Mouse (Mus musculus): ENCODE results near the gene Rps6kl1. TPM values are rescaled to one million over a fixed set of nuclear protein-coding genes. Genes with fewer than 3 reads are reported as not detected.
"Not testable (repeated sequence)": the region's sequence is repeated elsewhere in the genome, so short reads cannot be mapped to it uniquely, and the experiment has no call there.

Gene Rps6kl1
- polyA plus RNA-seq, 1 experiment, result 1.9 TPM

DNA sequence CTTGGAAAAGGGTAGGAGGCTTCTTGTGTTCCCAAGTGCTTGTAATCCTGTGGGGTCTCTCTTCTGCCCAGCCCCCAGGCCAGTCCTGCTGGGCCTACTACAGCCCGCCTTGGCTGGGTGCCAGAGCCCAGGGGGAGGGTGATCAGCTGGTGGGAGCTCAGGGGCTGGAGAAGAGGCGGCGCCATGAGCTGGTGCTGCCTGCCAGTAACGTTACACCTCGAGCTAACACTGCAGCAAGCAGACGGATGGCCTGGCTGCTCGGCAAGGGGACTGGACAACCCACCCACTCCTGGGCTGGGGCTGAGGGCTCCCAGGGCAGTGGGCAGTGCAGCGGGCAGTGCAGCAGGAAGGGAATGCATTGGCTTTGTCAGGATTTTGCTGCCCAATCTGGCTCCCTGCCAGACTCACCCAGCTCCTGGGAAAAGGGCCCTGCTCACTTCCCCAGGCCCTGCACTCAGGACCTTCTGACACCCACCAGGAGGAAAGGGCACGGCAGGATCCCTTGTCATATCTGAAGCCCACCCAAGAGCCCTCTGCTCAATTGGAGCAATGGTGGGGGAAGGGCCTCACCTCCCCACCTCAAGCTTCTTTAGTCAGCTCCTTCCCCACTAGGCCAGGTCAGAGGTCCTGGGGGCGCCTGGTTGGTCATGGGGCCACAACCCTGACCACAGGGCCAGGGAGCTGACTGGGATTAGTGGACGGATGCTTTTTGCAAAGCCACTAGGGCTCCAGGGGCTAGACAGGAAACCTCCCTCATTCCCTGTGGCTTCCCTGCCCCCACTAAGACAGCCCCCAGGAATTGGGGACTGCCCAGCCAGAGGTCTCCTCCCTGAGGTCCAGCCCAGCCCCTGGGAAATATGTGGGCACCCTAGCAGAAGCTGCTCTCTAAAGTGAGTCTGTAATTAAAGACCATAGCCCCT is 25.1 kb upstream of the Rps6kl1 start:
- no peak for DNase-seq (ENCODE audit: low read depth)

DNA sequence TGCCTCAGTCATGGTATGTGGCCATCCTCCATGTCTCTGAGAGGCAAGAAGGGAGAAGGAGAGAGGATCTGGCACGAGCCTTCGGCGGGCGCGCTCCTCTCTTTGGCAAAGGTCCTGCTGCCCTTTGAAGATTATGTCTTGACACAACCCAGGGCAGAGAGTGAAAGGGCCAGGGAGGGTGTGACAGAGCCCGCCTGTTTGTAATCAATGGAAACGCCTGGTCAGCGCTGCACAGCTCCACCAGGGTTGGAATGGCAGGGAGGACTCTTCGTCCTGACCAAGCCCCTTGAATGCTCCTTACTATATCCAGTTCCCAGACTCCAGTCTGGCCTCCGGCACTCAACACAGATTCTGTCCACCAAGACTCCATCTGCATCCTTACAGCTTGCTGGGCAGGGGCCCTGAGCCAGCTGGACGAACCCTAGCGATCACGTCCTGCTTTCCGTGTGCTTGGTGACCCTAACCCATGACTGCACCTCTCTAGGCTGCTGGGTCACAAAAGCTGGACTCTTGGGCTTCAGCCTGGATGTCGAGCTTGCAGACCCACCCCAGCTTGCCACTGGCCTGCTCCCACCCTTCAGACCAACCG is 24.1 kb upstream of the Rps6kl1 start:
- no peak for DNase-seq (ENCODE audit: low read depth)

DNA sequence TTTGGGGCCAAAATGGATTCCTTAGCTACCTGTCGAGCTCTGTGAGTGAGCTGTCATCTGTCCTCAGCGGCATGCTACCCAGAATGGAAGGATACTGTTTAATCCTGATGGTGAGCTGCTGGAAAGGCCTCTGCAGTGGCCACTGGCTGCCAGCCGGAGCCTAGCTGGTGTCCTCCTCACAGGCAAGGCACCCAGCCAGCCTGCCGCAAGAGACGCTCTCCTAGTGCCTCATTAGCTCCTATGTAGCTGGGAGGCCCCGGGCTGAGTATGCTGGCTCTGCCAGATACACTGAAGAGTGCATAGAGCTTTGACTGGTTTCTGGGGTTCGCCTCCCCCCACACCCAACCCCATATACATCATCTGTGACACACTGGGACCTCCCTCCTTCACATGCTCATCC is 23.0 kb upstream of the Rps6kl1 start:
- no peak for DNase-seq (ENCODE audit: low read depth)

DNA sequence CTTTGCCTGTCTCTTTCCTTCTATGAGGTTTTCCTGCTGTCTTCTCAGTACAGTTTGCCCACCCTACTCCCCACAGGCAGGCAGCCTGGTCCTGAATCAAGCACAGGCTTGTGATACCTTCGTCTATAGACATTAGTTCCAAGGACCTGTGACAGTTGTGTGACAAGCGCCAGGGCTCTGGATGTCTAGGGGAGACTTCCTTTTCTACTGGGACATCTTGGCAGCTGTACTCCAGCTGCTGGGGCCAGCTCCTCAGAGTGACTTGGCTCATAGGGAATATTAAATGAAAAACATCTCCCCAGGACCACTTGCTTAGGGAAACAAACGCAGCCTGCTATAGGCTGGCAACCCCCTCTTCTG is 19.9 kb upstream of the Rps6kl1 start:
- DNase-seq (ENCODE audit: low read depth), result no peak

DNA sequence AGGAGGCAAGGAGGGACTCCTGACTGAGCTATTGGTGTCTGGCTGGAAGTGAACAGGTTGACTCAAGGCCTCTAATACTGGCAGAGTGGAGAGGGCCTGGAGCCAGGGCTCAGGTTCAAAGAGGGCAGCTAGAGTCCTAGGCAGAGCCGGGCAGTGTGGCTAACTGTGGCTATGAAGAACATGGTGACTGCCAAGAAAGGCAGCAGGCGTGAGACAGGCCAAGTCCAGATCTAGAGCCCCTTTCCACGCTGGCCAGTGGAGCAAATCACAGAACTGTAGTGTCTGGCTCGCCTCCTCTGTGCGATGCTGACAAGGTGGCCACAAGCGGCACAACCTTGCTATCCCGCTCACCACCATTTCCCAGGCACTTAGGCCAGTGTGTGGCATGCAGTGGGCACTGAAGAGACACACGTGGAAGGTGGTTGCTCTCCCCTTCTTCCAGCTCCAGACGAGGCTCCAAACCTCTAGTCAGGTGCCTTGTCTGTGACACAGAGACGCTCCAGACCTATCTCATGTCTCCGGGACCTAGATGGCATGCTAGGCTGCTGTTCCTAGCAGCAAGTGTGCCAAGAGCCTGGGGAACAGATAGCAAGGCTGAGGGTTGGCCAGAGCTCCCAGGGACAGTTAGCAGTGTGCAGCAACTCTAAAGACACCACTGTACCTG is 19.4 kb upstream of the Rps6kl1 start:
- DNase-seq (ENCODE audit: low read depth), result no peak

DNA sequence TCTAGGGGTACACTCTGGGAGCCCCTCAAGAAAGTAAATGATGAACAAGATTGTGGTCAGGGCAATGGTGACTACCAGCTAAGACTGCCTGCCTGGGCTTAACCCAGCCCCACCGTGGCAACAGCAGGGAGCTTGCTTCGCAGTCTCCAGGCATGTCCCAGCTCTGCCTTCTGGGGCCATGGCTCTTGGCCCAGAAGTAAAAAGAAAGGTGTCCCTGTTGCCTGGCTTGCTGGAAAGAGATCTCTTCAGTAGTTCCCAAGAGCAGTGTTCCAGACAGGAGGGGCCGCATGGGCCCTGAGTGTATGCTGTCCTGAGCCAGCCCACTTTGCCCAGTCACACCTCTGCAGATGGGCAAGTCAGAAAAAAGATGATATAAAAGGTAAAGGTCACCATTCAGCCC is 18.8 kb upstream of the Rps6kl1 start:
- DNase-seq (ENCODE audit: low read depth), result no peak

DNA sequence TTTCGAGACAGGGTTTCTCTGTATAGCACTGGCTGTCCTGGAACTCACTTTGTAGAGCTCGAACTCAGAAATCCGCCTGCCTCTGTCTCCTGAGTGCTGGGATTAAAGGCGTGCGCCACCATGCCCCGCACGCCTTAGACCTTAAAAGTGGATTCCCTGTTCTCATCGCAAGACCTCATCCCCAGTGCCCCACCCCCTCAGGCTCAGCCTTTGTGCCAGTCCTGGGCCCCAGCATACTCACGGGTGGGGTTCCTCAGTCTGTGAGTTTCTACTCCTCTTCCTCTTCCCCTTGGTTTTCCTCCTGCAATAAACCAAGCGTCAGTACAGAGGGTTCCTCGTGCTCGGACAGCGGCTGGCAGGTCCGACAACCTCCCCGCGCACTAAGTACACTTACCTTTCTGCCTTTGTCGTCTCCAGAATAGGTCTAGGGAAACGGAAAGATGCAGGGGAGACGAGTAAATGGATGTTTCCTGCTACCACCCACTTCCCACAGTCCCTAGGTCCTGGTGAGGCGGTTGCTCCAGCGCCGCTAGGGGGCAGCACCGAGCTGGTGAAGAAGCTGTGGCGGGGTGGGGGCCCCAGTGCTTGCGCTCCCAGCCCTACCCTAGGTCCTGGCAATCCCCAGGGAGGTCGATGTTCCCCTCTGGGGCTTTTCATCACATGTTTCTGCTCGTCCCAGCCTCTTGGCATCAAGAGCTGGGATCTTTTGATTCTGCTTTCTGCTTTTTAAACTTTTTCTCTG is 18.2 kb upstream of the Rps6kl1 start:
- DNase-seq (ENCODE audit: low read depth), result no peak

DNA sequence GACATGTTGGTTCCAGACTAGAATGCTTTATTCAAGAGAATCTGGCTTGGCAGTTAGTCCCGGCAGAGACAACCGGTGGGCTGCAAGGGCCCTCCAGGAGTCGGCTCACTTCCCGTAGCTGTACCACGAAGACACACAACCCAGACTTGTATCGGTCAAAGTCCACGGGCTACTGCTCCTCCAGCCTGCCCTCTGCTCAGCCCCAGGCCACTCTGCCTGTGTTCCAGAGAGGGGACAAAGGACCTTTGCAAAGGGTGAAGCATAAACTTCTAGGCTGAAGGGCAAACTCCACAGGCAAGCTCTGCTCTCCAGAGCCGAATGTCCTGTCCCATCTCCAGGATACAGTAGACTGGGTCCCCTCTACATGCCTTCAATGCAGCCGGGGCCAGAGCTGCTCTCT is 15.6 kb upstream of the Rps6kl1 start:
- DNase-seq (ENCODE audit: low read depth), result no peak

DNA sequence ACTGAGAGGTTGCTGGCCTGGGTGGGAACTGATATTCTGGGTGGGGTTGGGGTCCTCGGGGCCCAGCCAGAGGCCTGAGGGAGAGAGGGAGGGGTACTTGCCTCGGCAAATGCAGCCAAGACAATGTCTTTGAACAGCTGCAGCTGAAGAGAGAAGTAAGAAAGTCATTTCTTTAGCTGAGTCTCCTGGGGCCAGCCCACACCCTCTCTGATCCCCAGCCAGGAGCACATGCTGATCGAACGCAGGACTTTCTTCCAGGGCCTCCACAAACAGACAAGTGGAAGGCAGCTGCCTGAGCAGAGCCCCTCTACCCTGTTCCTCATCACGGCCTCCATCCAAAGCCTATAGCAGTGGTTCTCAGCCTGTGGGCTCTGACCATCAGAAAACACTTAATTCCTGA is 13.9 kb upstream of the Rps6kl1 start:
- DNase-seq (ENCODE audit: low read depth), result no peak

DNA sequence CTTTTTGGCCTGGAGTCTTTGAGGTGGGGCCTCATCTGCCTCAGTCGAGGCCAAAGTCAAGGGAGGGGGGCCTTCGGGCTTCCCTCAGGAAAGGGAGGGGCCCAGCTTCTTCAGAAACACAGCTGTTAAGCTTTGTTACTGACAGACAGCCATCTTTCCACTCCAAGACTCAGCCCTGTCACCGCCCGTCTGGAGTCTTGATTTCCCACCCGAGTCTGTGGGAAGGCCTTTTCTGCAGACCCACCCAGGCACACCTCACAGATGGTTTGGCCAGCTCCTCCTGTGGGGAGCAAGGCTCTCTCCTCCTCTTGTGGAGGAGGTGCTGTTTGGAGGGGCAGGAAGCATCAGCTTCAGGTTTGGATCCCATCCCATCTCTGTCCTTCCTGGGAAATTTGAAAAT is 8.5 kb upstream of the Rps6kl1 start:
- DNase-seq (ENCODE audit: low read depth), result no peak

DNA sequence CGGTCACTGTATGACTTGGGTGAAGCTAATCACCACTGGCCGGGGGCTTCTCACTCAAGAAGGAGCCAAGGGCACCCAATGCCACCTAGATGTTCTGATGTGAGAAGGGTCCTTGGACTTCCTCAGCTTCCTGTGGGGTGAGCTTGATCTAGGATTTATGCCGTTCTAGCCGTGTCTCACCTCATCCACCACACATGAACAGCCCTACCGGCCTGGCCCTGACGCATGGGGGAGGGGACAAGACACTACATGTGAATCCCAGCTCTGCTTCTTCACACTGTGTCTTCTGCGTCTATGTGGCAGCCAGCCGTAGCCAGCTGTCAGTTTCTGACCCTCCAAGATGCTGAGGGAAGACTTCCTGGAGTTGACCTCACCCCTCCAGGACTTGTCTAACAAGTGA is 7.7 kb upstream of the Rps6kl1 start:
- no peak for DNase-seq (ENCODE audit: low read depth)

DNA sequence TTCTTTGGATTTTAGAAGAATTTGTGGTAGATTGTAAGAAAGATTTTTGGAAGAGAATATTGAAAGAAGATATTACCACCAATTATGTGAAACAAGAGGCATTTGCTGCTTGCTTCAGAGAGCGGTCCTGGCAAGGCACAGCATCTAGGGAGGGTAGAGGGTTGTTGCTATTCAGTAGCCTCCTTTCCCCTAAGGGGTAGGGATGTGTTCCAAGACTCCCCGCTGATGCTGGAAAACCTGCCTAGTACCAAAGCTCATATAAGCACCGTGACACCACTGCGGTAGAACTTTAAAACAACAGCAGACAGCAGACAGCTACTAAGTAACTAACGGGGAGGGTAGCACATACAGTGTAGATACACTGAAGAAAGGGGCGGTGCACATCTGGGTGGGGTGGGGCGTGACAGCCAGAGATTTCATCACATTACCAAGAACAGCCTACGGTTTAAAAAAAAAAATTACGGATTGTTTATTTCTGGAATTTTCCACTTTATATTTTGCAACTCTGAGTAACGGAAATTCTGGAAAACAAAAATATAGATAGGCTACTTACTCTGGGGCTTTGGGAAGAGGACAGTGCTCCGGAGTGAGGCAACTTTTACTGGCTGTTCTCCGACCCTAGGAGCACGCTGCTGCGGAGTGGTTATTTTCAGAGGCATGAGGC is 6.9 kb upstream of the Rps6kl1 start:
- DNase-seq (ENCODE audit: low read depth), result no peak

DNA sequence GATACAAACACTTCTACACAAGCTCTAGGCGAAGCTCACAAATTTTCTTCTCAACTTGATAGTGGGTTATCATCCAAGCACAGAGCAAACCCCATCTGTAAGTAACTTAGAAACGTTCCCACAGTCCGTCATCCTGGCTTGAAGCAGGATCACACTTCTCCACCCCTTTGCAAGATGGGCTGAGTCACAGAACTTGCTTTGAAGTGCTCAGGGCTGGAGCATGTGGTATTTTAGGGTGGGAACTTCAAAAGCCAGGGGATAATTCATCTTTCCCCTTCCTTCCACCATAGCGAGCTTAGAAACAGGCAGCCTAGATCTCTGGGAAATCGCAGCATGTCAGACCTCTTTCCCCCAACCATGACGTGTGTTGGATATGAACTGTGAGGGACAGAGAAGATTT is 5.3 kb upstream of the Rps6kl1 start:
- no peak for DNase-seq (ENCODE audit: low read depth)

DNA sequence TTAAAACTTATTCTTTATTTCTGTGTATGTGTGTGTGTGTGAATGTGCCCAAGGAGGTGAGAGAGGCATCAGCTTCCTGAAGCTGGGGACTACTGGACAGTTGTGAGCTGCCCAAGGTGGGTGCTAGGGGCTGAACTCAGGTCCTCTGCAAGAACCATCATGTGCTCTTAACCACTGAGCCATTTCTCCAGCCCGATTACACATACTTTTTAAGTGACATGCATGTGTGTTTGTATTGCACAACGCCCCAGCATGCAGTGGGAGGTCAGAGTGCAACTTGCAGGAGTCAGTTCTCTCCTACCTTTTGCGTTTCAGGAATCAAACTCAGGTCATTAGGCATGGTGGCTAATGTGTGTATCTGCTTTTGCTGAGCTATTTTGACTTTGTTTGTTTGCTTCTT is 1.9 kb upstream of the Rps6kl1 start:
- DNase-seq (ENCODE audit: low read depth), result no peak

DNA sequence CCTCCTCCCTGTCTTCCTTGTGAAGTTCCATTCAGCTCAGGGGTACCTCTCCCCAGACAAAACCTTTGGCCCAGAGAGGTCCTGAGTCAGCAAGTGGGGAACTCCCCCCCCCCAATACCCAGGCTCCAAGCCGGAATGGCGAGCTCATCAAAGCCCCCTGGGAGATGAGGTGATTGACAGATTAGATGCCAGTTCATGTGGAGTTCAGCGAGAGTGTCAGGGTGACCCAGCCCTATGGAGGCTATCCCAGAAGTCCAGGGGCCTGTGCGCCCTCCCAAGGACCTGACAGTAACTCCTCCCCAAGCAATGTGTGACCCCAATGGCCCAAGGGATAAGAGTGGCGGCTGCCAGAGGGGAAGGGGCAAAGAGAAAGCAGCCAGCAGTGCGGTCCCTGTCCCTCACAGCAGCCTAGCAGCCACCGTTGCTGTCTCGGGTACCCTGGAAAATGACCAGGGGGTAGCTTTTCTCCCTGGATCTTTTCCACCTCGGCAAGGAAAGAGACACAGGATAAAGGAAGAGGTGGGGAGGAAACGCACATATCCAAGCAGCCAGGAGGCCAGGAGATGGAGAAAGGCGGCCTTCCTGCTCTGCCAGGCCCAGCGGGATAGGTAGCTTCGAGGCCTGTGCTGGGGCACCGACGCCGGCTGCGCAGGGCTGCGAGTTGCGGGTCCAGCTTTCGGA is 603 bp downstream of the Rps6kl1 start:
- no peak for DNase-seq (ENCODE audit: low read depth)

DNA sequence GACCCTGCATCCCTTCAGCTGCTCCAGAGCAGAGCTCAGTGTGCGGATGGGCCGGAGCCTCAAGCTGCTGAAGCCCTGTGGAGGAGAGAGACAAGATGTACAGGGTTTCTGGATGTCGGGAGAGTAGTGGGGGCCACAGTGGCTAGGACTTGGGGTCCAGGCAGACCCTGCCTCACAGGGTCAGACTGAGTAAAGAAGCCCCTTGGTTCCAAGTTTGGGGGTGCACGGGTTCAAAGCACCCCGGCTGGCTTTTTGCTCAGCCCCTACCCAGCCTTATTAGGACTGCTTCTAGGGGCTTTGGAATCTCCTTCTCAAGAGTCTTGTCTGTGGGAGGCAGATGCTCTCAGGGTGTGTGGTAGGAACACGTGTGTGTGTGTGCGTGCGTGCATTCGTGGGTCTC is 4.2 kb downstream of the Rps6kl1 start:
- DNase-seq (ENCODE audit: low read depth), result no peak

DNA sequence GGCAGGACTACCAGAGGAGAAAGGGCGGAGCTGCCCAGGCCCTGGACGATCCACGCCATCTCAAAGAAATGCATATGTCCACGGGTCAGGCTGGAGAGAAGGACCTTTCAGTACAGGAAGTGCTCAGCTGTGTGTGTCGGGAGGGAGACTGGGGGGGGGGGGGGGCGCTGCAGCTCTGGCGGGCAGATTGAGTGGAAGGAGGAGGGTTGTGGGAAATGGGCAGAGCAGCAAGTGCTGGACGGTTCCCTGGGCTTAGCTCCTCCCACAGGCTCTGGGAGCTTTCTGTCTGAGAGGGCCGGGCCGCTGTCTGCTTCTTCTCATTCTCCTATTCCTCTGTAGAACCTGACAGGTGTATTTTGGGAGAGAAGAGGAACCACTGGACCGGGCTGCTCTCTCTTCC is 4.7 kb downstream of the Rps6kl1 start:
- DNase-seq (ENCODE audit: low read depth), result no peak

DNA sequence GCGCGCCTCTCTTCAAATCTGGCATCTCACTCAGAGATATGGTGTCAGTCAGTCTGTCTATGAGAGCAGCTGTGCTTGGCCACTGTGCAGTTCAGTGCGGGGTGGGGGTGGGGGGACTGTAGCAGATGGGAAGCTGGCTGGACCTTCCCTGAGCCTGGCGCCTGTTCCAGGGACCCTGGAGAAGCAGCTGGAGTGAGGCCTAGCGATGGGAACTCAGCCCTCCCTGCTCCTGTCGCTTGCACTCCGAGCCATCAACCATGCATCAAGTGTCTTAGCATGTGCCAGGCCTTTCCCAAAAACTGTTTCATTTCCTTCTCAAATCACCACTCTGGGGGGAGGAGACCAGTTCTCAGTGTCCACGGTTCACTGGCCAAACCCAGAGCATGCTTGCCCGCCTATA is 5.4 kb downstream of the Rps6kl1 start:
- no peak for DNase-seq (ENCODE audit: low read depth)

DNA sequence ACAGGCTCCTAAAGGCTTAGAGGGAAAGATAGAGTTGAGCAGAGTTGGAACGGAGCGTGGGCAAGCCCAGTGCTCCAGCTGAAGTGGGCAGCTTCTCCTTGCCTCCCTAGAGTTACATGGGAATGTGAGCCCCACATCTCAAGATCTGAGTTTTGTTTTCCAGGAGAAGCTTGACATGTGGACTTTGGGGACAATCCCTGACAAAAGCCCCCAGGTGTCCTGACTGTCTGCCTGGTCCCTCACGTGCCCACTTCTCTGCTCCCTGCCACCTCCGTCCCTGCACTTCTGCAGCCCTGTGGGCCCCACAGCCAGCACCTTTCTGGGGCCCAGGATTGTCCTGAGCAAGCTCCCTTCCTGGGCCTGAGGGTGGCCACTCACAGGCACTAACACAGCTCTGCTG is 6.2 kb downstream of the Rps6kl1 start:
- DNase-seq (ENCODE audit: low read depth), result no peak

DNA sequence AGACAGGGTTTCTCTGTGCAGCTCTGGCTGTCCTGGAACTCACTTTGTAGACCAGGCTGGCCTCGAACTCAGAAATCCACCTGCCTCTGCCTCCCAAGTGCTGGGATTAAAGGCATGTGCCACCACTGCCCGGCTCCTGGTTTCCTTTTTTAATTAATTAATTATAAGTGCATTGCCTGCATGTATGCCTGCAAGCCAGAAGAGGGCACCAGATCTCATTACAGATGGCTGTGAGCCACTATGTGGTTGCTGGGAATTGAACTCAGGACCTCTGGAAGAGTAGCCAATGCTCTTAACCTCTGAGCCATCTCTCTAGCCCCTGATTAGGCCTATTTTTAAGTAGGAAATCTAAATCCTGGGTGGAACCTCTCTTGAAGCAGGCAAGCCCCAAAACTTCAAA is 6.8 kb downstream of the Rps6kl1 start:
- DNase-seq (ENCODE audit: low read depth), result not testable (repeated sequence)

DNA sequence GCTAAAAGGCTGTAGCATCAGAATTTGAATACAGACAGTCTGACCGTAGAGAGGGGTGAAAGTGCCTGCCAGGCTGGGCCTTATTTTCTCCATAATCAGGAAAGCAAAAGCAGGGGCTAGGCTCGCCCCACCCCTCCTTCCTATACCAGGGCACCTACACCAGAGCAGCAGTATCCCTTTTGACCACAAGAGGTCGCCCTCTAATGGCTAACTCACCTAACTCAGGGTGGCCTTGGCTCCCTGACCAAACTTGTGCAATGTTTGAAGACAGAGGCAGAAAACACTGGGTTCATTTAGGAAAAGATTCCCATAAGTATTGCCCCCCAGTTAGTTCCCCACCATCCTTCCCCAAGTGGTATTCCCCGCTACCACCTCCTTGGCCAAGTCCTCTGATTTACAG is 8.3 kb downstream of the Rps6kl1 start:
- DNase-seq (ENCODE audit: low read depth), result no peak

Measured in gonadal fat pad, adult 2 months (tissue).